Mouse (Mus musculus) B cell, adult 2 months (primary cell): Measurements from ENCODE around the gene Gbf1.
A peak's percentile ranks its signal among the peaks of the same experiment; 100 is the strongest.
"Not testable (repeated sequence)": the region's sequence is repeated elsewhere in the genome, so short reads cannot be mapped to it uniquely, and the experiment has no call there.

Source experiments
- DNase-seq, 2 experiments: peaks; one replicate each; pipeline ENCODE4 v3.0.0; 2022

Gbf1 gene

GRCm38 (mm10) chr19:46152127-46152803 lies at the start of gene Gbf1:
Gene Gbf1 (plus strand): TSS chr19:46152509.
- peak; percentile 85 to 87 for DNase-seq

GRCm38 (mm10) chr19:46103437-46104186 lies 48.7 kb upstream of the Gbf1 start:
- no peak for DNase-seq

- DNase-seq = no peak
Observed at GRCm38 (mm10) chr19:46104187-46104557, 48.1 kb upstream of the Gbf1 start.

- DNase-seq = no peak
Observed at GRCm38 (mm10) chr19:46110214-46110613, 42.1 kb upstream of the Gbf1 start.

DNA sequence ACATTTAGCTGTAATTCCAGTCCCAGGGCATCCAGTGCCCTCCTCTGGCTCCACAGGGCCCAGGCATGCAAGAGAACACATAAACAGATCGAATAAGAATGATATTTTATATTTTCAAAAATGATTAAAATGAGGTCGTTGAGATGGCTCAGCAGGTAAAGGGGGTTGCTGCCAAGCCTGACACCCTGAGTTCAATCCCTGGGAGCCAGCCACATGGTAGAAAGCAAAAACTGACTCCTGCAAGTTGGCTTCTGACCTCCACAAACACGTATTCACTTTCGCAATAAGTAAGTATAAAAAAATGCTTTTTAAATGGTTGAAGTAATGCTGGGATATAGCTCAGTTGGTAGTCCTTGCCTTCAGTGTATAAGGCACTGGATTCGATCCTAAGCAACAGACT lies 41.5 kb upstream of the Gbf1 start:
- DNase-seq = no peak

DNA sequence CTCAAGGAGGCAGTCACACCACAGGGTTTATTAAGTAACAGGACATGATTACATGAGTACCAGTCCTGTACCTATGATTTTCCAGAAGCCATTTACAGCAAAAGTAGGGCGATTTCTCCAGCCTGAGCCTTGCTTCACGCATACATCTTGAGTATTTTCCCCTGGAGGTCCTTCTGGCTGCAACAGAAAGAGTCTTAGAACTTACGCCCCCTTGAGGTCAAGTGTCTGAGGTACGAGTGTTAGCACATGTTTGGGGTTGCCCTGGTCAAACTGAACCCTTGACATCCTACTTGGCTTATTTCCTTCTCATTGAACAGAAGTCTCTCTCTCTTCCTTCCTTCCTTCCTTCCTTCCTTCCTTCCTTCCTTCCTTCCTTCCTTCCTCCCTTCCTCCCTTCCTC lies 37.7 kb upstream of the Gbf1 start:
- peak in 1 of 2 experiments; percentile 7 for DNase-seq

DNA sequence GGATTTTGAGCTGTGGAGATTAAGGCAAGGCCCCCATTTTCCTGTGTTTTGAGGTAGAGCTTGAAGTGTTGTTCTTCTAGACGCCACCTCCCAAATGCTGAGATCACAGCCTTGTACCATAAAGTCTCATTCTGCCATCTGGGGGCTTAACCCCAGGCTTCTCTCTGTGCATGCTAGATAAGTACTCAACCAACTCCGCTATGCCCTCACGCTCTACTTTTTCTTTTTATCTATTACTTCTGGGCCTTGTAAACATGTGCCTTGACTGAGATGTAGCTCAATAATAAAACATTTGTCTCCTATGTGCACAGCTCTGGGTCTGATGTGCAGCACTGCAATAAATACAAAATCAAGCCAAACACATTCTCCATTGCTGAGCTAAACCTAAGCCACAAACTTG lies 32.9 kb upstream of the Gbf1 start:
- no peak for DNase-seq

GRCm38 (mm10) chr19:46120872-46121271 lies 31.4 kb upstream of the Gbf1 start:
- DNase-seq = no peak

- no peak for DNase-seq
Observed at GRCm38 (mm10) chr19:46123876-46124275, 28.4 kb upstream of the Gbf1 start.

- DNase-seq = no peak
Observed at GRCm38 (mm10) chr19:46124651-46125050, 27.7 kb upstream of the Gbf1 start.

- DNase-seq = no peak
Observed at GRCm38 (mm10) chr19:46126301-46126700, 26.0 kb upstream of the Gbf1 start.

- not testable (repeated sequence) for DNase-seq
Observed at GRCm38 (mm10) chr19:46129737-46130136, 22.6 kb upstream of the Gbf1 start.

- DNase-seq = no peak
Observed at GRCm38 (mm10) chr19:46131283-46131682, 21.0 kb upstream of the Gbf1 start.

DNA sequence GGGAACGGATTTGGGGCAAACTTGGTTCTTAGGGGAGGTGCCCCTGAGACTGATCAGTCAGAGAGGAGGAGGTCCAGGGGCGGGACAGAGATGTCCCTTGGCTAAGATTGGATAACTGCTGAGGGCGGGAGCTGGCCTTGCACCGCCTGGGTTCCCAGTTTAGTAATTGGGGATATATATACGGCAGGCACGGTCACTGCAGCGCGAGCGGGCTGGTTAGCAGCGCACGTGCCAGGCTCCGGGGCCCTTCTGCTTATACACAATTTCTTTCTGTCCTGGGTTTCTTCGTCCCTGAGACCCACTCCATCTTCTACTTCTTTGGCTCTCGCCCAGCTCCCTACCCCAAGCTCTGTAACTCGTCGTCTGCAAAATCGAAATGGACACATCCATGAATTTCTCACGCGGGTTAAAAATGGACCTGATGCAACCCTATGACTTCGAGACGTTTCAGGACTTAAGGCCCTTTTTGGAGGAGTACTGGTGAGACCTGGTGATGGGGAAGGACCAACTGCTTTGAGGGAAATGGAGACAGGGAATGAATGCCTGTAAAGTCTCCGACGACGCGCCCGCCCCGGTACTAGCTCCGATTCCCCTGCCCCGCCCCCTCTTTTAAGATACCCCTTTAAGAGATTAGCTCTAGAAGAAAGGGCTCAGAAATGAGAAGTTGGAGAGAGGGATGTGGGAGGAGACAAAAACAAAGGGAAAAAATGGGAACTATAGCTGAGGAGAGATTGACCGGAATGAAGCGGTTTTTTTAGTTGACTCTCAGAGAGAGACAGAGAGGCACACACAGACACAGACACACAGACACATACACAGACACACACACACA lies 20.4 kb upstream of the Gbf1 start, which contains the start of gene Elovl3:
Gene Elovl3 (plus strand): TSS at position 204 of the 832 bp plus-strand sequence.
- DNase-seq = peak; percentile 14 to 20

DNA sequence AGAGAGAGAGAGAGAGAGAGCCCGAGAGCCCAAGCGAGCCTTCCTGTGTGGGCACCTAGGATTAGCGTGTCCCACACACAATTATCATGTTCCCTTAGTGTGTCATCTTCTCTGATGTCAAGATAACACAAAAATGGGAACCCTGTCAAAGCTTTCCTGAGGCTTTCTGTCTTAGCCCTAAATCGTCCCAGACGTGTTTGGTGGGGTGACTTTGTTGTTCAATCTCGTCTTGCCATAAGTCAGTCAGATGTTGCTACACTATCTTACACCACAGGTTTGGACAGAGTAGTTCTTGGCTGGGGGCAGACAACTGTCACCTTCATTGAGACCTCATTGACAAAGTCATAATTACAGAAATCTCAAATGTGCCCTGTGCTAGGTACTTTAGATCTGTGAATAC lies 19.7 kb upstream of the Gbf1 start:
- DNase-seq = no peak

DNA sequence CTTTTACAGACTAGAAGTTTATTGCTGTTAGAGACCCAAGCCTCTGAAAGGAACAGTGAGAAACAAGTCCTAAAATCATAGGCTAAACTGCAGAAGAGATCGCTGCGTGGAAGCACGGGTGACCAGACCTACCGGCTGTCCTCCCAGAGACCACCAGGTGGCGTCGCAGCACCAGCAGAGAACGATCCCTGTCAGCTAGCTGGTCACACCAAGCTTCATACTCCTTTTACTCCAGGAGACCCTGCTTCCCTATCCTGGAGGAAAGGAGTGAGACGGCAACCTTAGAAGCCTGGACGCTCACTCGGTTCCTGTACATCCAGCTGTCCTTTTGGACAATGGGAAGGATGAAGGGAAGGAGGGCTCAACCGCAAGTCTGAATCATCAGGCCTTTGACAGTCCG lies 17.0 kb upstream of the Gbf1 start:
- DNase-seq = peak; percentile 93

- peak; percentile 79 to 82 for DNase-seq
Observed at GRCm38 (mm10) chr19:46135789-46136638, 16.3 kb upstream of the Gbf1 start.

GRCm38 (mm10) chr19:46136639-46137580 lies 15.4 kb upstream of the Gbf1 start:
- peak; percentile 92 to 94 for DNase-seq

- no peak for DNase-seq
Observed at GRCm38 (mm10) chr19:46140324-46140723, 12.0 kb upstream of the Gbf1 start.

GRCm38 (mm10) chr19:46141091-46141490 lies 11.2 kb upstream of the Gbf1 start:
- no peak for DNase-seq
